Mouse (Mus musculus) lung, embryonic 14.5 days (tissue): ENCODE data around the gene Cdk6. TPM values are rescaled to one million over a fixed set of nuclear protein-coding genes. Genes with fewer than 3 reads are reported as not detected.

ENCODE experiments used
- ATAC-seq: fragments of 200-750 bp; cut with Nextera tagmentation; 2 replicates; pipeline ENCODE4 v1.8.0; 2017; ENCODE audit warnings: mild to moderate bottlenecking, moderate TSS enrichment, moderate library complexity; ENCODE audit not compliant: insufficient read depth
- DNase-seq: peaks from one replicate; pipeline ENCODE4 v3.0.0-alpha.2; 2015
- H3K27ac ChIP-seq: fragments of 300-500 bp; sonication (generic); 2 replicates; pipeline ENCODE4 v1.5.1; 2014; ENCODE audit warnings: low read depth, mild to moderate bottlenecking, moderate library complexity
- H3K27me3 ChIP-seq: fragments of 300-500 bp; sonication (generic); 2 replicates; pipeline ENCODE4 v1.6.1; 2014; ENCODE audit warnings: low read length, control low read depth; ENCODE audit not compliant: insufficient read depth
- H3K36me3 ChIP-seq: fragments of 300-500 bp; sonication (generic); 2 replicates; pipeline ENCODE4 v1.6.1; 2014; ENCODE audit warnings: control low read depth; ENCODE audit not compliant: insufficient read depth
- H3K4me1 ChIP-seq: fragments of 300-500 bp; sonication (generic); 2 replicates; pipeline ENCODE4 v1.6.1; 2014; ENCODE audit warnings: antibody characterized with exemption, control low read depth; ENCODE audit not compliant: insufficient read depth
- H3K4me2 ChIP-seq: fragments of 300-500 bp; sonication (generic); 2 replicates; pipeline ENCODE4 v1.6.1; 2014; ENCODE audit warnings: mild to moderate bottlenecking
- H3K4me3 ChIP-seq: fragments of 300-500 bp; sonication (generic); 2 replicates; pipeline ENCODE4 v1.5.1; 2014; ENCODE audit warnings: low read depth, low read length
- H3K9ac ChIP-seq: fragments of 300-500 bp; sonication (generic); 2 replicates; pipeline ENCODE4 v1.6.1; 2014
- H3K9me3 ChIP-seq: fragments of 300-500 bp; sonication (generic); 2 replicates; pipeline ENCODE4 v1.6.1; 2016; ENCODE audit warnings: low read depth, low read length, control low read depth
- CTCF ChIP-seq: IDR thresholded peaks from 2 replicates; pipeline ENCODE4 v1.5.1; 2016; ENCODE audit warnings: antibody characterized with exemption, low read depth
- WGBS: fragments of 180-500 bp; shearing (Covaris S2); extraction: QIAGEN DNeasy Blood & Tissue Kit; methylation state at CpG from one replicate; pipeline ENCODE4 v1.1.7; 2014; 5-methylcytosine and 5-hydroxymethylcytosine counted together
- polyA plus RNA-seq: library from polyadenylated mRNA; unstranded; fragments of >200 nt; fragmentation: Nextera tagmentation; extraction: Ambion mirVana; gene quantifications from 2 replicates; pipeline ENCODE4 v1.2.1, GENCODE M21; 2014

Cdk6 gene
- polyA plus RNA-seq, 1 experiment from 2014 or later = 57.8 TPM

GRCm38 (mm10) chr5:3508480-3509381 is 167.4 kb downstream of the Cdk6 start:
- no peak overlapping the region for H3K27ac ChIP-seq
- H3K4me2 ChIP-seq = no peak overlapping the region
- no peak for DNase-seq
- no peaks in the 10 kb centered on the region for H3K27me3 ChIP-seq
- H3K36me3 ChIP-seq = no peaks in the 10 kb centered on the region
- ATAC-seq = no peak
- no peaks in the 10 kb centered on the region for H3K9me3 ChIP-seq
- WGBS = 37% methylated on average over 7 of the region's 7 CpGs
- H3K9ac ChIP-seq = no peak overlapping the region
- H3K4me1 ChIP-seq = peaks cover 3% of the 10 kb centered on the region; the same call in 1 of the 2 replicates
- TF ChIP-seq CTCF = no peak
- H3K4me3 ChIP-seq = no peak overlapping the region

- Histone ChIP-seq H3K9ac (no peak overlapping the region), H3K27ac (no peak overlapping the region), H3K9me3 (no peaks in the 10 kb centered on the region), H3K4me2 (no peak overlapping the region), H3K27me3 (no peaks in the 10 kb centered on the region), H3K4me3 (no peak overlapping the region), H3K36me3 (no peaks in the 10 kb centered on the region), H3K4me1 (peaks cover 3% of the 10 kb centered on the region; the same call in 1 of the 2 replicates)
- 71% methylated on average over 3 of the region's 3 CpGs for WGBS
- DNase-seq (no peak), ATAC-seq (no peak)
- TF ChIP-seq CTCF = no peak
Observed at GRCm38 (mm10) chr5:3509503-3509902, 168.2 kb downstream of the Cdk6 start.

- ATAC-seq (no peak), DNase-seq (no peak)
- H3K4me2 ChIP-seq = no peak overlapping the region
- no peak overlapping the region for H3K4me3 ChIP-seq
- no peak overlapping the region for H3K9ac ChIP-seq
- 71% methylated on average over 10 of the region's 10 CpGs for WGBS
- H3K27me3 ChIP-seq = no peaks in the 10 kb centered on the region
- peaks cover 3% of the 10 kb centered on the region; the same call in 1 of the 2 replicates for H3K4me1 ChIP-seq
- no peaks in the 10 kb centered on the region for H3K36me3 ChIP-seq
- no peak for TF ChIP-seq CTCF
- no peak overlapping the region for H3K27ac ChIP-seq
- no peaks in the 10 kb centered on the region for H3K9me3 ChIP-seq
Observed at GRCm38 (mm10) chr5:3511097-3511795, 170.0 kb downstream of the Cdk6 start.

- 35% methylated on average over 4 of the region's 4 CpGs for WGBS
- peak; percentile 33; the same call in 1 of the 2 replicates for TF ChIP-seq CTCF
- Histone ChIP-seq H3K36me3 (no peaks in the 10 kb centered on the region), H3K9me3 (no peaks in the 10 kb centered on the region), H3K4me3 (no peak overlapping the region), H3K4me1 (peaks cover 3% of the 10 kb centered on the region; the same call in 1 of the 2 replicates), H3K9ac (no peak overlapping the region), H3K27ac (no peak overlapping the region), H3K4me2 (no peak overlapping the region), H3K27me3 (no peaks in the 10 kb centered on the region)
- ATAC-seq (no peak), DNase-seq (peak; percentile 27)
Observed at GRCm38 (mm10) chr5:3512584-3512983, 171.3 kb downstream of the Cdk6 start.

GRCm38 (mm10) chr5:3514901-3515311 is 173.6 kb downstream of the Cdk6 start:
- H3K27me3 ChIP-seq = no peaks in the 10 kb centered on the region
- H3K9ac ChIP-seq = no peak overlapping the region
- H3K36me3 ChIP-seq = peaks cover 7% of the 10 kb centered on the region; the same call in 1 of the 2 replicates
- peaks cover 3% of the 10 kb centered on the region; the same call in 1 of the 2 replicates for H3K4me1 ChIP-seq
- TF ChIP-seq CTCF = no peak
- no peak overlapping the region for H3K4me2 ChIP-seq
- ATAC-seq = no peak
- H3K27ac ChIP-seq = no peak overlapping the region
- H3K4me3 ChIP-seq = no peak overlapping the region
- WGBS = 59% methylated on average over 8 of the region's 8 CpGs
- no peak for DNase-seq
- no peaks in the 10 kb centered on the region for H3K9me3 ChIP-seq

GRCm38 (mm10) chr5:3515477-3515876 is 174.2 kb downstream of the Cdk6 start:
- Histone ChIP-seq H3K9ac (no peak overlapping the region), H3K36me3 (peaks cover 8% of the 10 kb centered on the region; the same call in 1 of the 2 replicates), H3K4me2 (no peak overlapping the region), H3K27ac (no peak overlapping the region), H3K4me1 (peaks cover 3% of the 10 kb centered on the region; the same call in 1 of the 2 replicates), H3K9me3 (no peaks in the 10 kb centered on the region), H3K4me3 (no peak overlapping the region), H3K27me3 (no peaks in the 10 kb centered on the region)
- ATAC-seq (no peak), DNase-seq (no peak)
- no peak for TF ChIP-seq CTCF
- WGBS = 89% methylated on average over 9 of the region's 9 CpGs

GRCm38 (mm10) chr5:3516481-3517075 is 175.3 kb downstream of the Cdk6 start:
- no peak overlapping the region for H3K4me3 ChIP-seq
- H3K36me3 ChIP-seq = peaks cover 14% of the 10 kb centered on the region; the same call in 1 of the 2 replicates
- no peak overlapping the region for H3K9ac ChIP-seq
- 42% methylated on average over 9 of the region's 9 CpGs for WGBS
- no peaks in the 10 kb centered on the region for H3K4me1 ChIP-seq
- H3K27ac ChIP-seq = no peak overlapping the region
- DNase-seq = peak; percentile 82
- H3K9me3 ChIP-seq = no peaks in the 10 kb centered on the region
- TF ChIP-seq CTCF = peak; percentile 77
- peak; percentile 88 for ATAC-seq
- no peak overlapping the region for H3K4me2 ChIP-seq
- H3K27me3 ChIP-seq = no peaks in the 10 kb centered on the region
